Mouse (Mus musculus) gastrocnemius, postnatal 10 days (tissue): ENCODE measurements around the gene Prlr. TPM values are rescaled to one million over a fixed set of nuclear protein-coding genes. Genes with fewer than 3 reads are reported as not detected.

ENCODE experiments used
- DNase-seq: peaks from one replicate; pipeline ENCODE4 v3.0.0; 2021; ENCODE audit warnings: mixed read lengths
- long read RNA-seq, 2 experiments: library from polyadenylated mRNA; stranded (forward); transcript quantifications; one replicate each; pipeline ENCODE4 v2.0.0; 2021
- total RNA-seq, 2 experiments: library from RNA; stranded (reverse); gene quantifications; 2 replicates each; pipeline ENCODE4 v1.2.3; 2021

Prlr gene
- 1 to 10 TPM; 4.3 to 5.7 TPM for total RNA-seq
- long read RNA-seq, experiment 1: 0 reads
- long read RNA-seq, experiment 2, full-length matches to known transcripts: 2 of 3 reads
- long read RNA-seq, experiment 2, partial matches to known transcripts: 0 of 3 reads
- long read RNA-seq, experiment 2, other reads (novel, unspliced or antisense): 1 of 3 reads

GRCm38 (mm10) chr15:10177083-10177482 is at the start of gene Prlr:
Prlr (plus strand) TSS chr15:10177238.
- no peak for DNase-seq

DNA sequence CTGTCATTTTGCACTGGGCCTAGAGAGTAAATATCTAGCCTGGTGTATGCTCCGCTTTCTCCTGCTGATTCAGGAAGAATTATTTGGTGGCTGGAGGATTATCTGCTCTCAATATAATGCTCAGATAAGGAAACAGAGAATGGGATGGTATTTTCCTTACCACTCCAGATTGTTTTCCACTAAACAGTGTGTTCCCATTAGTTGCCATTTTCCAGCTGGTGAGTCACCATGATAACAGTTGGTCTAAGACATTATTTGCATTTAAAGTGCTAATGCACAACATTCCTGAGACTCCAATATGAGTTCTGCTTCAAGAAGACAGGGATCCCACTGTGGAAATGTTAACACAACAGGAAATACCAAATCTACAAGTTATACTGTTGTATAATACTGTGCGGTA is 43.3 kb upstream of the Prlr start:
- no peak for DNase-seq

- DNase-seq: no peak
Observed at GRCm38 (mm10) chr15:10134889-10135288, 42.1 kb upstream of the Prlr start.

- no peak for DNase-seq
Observed at GRCm38 (mm10) chr15:10144520-10144919, 32.5 kb upstream of the Prlr start.

DNA sequence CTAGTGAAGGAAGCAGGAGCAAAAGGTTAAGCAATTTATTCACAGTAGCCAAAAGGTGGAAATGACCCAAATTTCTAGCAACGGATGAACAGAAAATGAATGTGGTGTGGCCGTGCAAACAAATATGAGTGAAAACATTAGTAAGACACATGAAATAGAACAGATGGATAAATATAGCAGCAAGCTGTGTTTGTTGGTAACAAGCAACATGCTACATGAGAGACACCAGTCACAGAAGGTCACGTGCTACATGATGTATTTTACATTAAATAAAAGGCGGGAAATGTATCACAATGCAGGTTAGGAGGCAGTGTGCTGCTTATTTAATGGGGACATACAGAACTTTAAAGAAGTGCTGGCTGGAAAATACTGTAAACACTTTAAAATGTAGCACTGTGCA is 28.8 kb upstream of the Prlr start:
- DNase-seq: no peak

DNA sequence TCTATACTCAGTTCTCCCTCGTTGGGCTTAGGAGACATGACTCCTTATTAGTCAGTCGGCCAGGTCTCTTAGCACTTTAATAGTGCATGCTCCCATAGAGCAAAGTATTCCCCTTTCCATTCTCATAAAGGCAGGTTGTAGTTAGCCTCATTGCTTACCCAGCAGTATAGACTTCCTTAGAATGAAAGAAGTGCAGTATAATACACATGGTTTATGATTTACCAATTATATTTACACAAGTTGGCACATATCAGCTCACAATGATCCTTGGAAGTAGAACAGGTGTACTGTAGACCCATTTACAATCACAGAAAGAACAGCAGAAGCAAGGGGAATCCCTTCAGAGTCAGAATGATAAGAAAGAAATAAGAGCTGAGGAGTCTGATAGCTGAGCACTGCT is 16.4 kb upstream of the Prlr start:
- DNase-seq: no peak

DNA sequence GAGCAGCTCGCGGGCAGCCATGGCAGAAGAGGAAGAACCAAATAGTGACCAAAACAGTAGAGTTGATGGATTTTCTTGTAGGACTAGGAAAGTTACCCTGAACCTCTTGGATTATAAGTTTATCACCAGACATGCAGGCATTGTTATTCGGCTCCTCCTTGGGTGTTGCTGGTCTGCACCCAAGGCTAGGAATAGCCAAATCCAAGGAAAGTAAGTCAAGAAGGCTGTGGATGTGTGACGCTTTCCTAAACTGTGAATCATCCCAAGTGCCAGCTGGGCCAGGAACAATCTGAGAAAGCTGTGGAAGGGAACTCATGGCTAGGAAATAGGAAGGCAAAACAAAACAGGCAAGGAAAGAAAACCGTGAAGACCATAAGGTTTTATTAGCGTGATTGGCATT is 2.0 kb upstream of the Prlr start:
- DNase-seq: no peak

DNA sequence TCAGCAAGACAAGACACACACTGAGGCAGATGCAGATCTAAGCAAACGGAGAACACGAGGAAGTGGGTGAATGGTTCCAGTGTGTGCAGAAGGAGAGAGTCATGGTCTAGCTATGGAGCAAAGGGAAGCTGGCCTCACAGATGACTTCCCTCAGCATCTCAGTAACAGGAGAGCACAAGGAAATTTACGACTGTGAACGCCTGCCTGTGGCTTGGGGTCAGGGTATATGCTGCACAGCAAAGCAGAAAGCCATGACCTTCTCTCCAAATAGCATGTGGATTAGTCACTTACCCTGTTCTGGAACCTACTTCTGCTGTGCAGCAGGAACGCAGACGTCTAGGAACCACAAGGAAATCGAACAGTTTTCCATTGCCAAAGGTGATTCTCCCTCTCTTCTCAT is 1.4 kb upstream of the Prlr start:
- DNase-seq: no peak

DNA sequence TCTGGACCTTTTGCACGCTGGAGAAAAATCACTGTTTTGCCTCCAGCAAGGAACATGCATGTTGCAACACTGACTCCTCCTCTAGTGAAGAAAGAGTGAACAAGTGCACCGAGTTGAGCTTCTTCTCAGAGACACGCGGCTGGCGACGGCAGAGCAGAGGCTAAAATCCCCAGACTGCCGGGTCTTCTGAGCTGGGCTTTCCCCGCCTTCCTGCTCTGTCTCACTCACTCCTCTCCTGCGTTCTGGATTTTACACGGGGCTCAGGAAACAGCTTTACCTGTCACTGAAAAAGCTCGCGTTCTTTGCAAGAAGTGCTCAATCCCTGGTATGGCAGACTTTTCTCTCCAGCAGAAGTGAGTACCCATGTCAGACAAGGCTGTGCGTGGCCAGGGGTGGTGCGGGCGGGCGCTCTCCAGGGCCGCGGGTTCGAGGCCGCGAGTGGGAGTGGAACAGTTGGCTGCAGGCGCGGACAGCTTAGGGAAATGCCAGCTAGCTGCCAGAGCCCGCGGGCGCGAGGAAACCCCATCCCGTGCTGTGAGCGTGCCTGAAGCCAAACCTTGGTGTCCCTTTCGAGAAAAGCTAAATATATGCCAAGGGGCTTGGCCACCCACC is 587 bp downstream of the Prlr start:
- peak; percentile 18 for DNase-seq

GRCm38 (mm10) chr15:10178131-10178566 is 1.1 kb downstream of the Prlr start:
- no peak for DNase-seq

GRCm38 (mm10) chr15:10180694-10181093 is 3.7 kb downstream of the Prlr start:
- no peak for DNase-seq

DNA sequence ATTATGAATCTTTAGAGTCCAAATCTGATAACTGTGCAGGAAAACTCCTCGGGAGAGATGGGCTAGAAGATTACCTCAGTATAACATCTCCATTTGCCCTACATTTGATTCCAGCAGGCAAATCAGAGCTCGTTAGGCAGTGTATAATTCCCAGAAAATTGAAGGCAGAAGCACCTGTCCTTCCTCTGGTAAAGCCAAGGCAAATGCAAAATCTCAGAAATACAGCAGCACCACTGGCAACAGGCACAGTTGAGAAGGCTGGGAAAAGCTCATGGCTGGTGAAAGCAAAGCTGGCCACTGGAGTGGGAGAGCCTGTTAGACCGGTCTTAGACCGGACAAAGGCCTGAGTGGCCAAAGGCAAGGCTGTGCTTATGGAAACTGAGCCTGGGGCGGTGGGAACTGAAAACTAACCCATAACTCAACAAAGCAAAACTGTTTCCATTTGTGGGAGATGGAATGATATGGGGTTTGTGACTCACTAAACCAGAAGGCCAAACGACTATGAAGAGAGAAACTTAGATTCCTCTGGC is 15.1 kb downstream of the Prlr start:
- DNase-seq: no peak

GRCm38 (mm10) chr15:10200991-10201390 is 24.0 kb downstream of the Prlr start:
- DNase-seq: no peak

DNA sequence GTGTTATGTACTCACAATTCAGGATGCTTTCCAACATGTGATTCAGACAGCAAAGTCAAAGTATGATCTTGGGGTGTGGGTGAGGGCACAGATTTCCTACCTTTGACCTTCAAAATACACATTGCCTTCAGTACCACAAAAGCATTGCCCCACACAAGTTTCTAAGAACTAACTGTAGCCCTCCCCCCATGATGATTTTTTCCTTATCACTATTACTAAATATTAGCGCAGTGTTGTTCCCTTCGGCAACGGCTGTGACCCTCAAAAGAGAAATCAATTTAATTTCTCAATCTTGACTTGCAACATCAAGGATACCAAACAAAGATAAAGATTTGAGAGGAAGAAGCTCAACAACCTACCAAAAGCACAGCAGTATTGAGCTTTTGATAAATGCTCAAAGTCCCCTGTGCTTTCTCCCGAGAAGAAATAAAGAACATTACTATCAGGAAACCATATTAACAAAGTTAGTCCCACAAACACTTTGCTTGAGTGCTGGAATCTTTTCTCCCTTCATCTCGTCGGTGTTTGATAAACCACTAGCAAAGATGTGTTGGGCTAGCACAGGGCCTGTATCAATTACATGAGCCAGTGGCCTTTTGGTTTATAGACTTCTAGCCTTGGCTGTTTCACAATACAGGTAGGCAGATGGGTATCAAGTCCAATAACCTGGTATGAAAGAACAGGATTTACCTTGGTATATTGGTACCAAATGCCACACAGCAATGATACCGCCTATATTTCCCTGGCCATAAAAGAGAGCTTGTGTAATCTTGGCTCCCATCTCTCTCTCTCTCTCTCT is 25.7 kb downstream of the Prlr start:
- DNase-seq: no peak

- no peak for DNase-seq
Observed at GRCm38 (mm10) chr15:10210261-10210770, 33.3 kb downstream of the Prlr start.

DNA sequence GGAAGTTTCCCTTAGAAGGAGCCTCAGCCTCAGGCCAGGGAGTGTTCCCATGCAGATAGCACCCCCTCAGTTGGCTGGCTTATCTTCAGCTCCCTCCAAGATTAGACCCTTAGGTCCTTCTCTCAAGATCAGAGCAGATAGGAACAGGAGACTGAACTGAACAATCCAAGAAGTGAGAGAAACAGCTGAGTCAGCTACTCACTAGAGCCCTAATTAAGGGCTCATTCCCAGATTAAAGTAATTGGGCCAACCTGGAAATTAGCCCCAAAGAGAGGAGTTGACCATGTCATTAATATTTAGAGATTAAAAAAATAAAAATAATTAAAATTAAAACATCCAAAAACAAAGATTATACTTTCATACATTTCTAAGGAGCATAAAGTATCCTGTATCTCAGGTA is 35.0 kb downstream of the Prlr start:
- DNase-seq: no peak

DNA sequence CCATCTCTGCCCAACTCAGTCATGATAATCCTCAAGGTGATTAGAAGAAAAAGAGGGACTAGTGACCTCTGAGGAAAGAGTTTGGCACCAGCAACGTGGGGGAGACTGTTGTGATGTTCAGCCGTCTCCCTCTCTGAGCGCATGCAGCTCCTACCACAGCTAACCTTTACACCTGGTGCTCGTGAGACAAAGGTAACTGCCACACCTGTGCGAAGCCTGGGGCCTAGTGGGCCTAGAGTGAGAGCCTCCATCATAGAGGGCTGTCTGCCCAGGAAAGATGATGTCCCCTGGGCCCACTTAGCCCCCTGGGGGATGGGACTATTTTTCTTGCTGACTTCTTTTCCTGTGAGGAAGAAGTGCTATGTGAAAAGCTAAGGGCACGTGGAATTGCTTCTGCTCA is 36.2 kb downstream of the Prlr start:
- DNase-seq: no peak

- DNase-seq: no peak
Observed at GRCm38 (mm10) chr15:10213710-10214109, 36.7 kb downstream of the Prlr start.

GRCm38 (mm10) chr15:10215719-10216118 is 38.7 kb downstream of the Prlr start:
- no peak for DNase-seq

- DNase-seq: no peak
Observed at GRCm38 (mm10) chr15:10216189-10216588, 39.2 kb downstream of the Prlr start.

- no peak for DNase-seq
Observed at GRCm38 (mm10) chr15:10223614-10224155, 46.6 kb downstream of the Prlr start.

GRCm38 (mm10) chr15:10225701-10226100 is 48.7 kb downstream of the Prlr start:
- no peak for DNase-seq

DNA sequence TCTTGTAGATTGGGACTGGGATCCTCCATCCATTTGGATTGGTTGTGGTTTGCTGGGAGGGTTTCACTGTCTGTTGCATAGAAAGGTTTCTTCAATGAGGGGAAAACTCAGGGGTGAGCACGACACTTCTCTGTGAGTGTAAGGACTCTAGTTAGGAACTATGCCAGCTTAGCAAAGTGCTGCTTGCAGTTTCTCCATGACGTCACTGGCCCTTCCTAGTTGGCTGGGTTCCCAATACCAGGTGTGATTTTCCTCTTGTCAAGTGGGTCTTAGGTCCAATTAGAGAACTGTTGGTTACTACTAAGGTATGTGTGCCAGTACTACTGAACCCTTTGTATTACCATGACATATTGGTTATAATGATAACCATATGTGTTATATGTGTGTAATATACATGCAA is 51.6 kb downstream of the Prlr start:
- no peak for DNase-seq
